Mouse (Mus musculus) liver, embryonic 13.5 days (tissue): ENCODE data around the gene Nav2. TPM values are rescaled to one million over a fixed set of nuclear protein-coding genes. Genes with fewer than 3 reads are reported as not detected.

Source experiments
- ATAC-seq: fragments of 200-750 bp; cut with Nextera tagmentation; 2 replicates; pipeline ENCODE4 v1.8.0; 2017; ENCODE audit warnings: low read depth, mild to moderate bottlenecking, moderate number of reproducible peaks, moderate library complexity
- DNase-seq: peaks from one replicate; pipeline ENCODE4 v3.0.0; 2022
- H3K27ac ChIP-seq: fragments of 300-500 bp; sonication (generic); 2 replicates; pipeline ENCODE4 v1.5.1; 2015; ENCODE audit warnings: moderate library complexity, mild to moderate bottlenecking, inconsistent platforms
- H3K27me3 ChIP-seq: fragments of 300-500 bp; sonication (generic); 2 replicates; pipeline ENCODE4 v1.6.1; 2015; ENCODE audit warnings: mild to moderate bottlenecking, inconsistent platforms
- H3K36me3 ChIP-seq: fragments of 300-500 bp; sonication (generic); 2 replicates; pipeline ENCODE4 v1.6.1; 2015; ENCODE audit warnings: mild to moderate bottlenecking, inconsistent platforms
- H3K4me1 ChIP-seq: fragments of 300-500 bp; sonication (generic); replicated peaks from 2 replicates; pipeline ENCODE4 v1.6.1; 2015; ENCODE audit warnings: inconsistent platforms
- H3K4me2 ChIP-seq: fragments of 300-500 bp; sonication (generic); 2 replicates; pipeline ENCODE4 v1.6.1; 2015; ENCODE audit warnings: inconsistent platforms, mild to moderate bottlenecking, moderate library complexity
- H3K4me3 ChIP-seq: fragments of 300-500 bp; sonication (generic); replicated peaks from 2 replicates; pipeline ENCODE4 v1.5.1; 2015; ENCODE audit warnings: mild to moderate bottlenecking, inconsistent platforms
- H3K9ac ChIP-seq: fragments of 300-500 bp; sonication (generic); 2 replicates; pipeline ENCODE4 v1.6.1; 2015; ENCODE audit warnings: mild to moderate bottlenecking, inconsistent platforms
- H3K9me3 ChIP-seq: fragments of 300-500 bp; sonication (generic); replicated peaks from 2 replicates; pipeline ENCODE4 v1.6.1; 2016; ENCODE audit warnings: inconsistent platforms
- WGBS: fragments of 180-500 bp; shearing (Covaris S2); methylation state at CpG from one replicate; pipeline ENCODE4 v1.1.7; 2015; ENCODE audit not compliant: insufficient replicate concordance; 5-methylcytosine and 5-hydroxymethylcytosine counted together
- polyA plus RNA-seq: library from polyadenylated mRNA; unstranded; fragments of >200 nt; fragmentation: Nextera tagmentation; extraction: Ambion mirVana; gene quantifications from 2 replicates; pipeline ENCODE4 v1.2.1, GENCODE M21; 2015

Gene Nav2
- polyA plus RNA-seq, 1 experiment from 2014 or later = 1.8 TPM

DNA sequence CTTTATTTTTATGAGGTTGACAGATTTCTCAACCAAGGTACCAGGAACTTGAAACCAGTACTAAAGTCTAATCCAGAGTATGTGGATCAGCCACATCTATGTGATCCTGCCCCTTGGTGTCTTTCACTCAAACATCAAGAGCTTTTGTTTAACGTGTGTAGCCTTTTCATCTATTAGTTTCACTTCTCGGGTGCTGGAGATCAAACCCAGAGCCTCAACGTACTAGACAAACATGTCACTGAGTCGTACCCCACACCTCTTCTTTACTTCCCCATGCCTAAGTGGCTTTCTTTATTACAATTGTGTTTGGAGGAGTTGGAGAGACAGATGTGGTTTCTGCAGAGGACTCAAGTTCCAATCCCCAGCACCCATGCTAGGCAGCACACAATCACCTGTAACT lies 512.7 kb downstream of the Nav2 start:
- no peak overlapping the region for H3K9ac ChIP-seq
- no peaks in the 10 kb centered on the region for H3K4me1 ChIP-seq
- H3K4me3 ChIP-seq = no peak overlapping the region
- no peak for ATAC-seq
- no peak overlapping the region for H3K27ac ChIP-seq
- 55% methylated on average over 4 of the region's 4 CpGs for WGBS
- no peaks in the 10 kb centered on the region for H3K36me3 ChIP-seq
- no peak overlapping the region for H3K4me2 ChIP-seq
- no peaks in the 10 kb centered on the region for H3K9me3 ChIP-seq
- H3K27me3 ChIP-seq = no peaks in the 10 kb centered on the region
- DNase-seq = no peak

DNA sequence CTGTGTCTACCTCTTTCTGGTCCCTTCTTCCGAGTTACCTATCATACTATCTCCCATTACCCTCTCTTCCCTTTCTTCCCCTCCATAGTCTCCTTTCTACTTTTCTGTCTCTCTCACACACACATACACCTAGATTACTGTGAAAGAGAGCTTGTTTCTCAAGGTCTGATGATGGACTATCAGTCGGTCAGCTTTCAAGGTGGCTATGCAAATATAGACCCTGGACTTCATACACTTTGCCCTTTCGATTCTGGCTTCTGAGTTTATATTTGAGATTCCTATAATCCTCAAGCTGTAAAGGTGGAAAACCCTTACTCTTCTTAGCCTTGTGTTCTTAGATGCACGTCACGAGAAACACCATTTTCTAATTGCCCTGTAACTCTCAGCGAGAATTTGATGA lies 515.4 kb downstream of the Nav2 start:
- no peak overlapping the region for H3K9ac ChIP-seq
- no peaks in the 10 kb centered on the region for H3K4me1 ChIP-seq
- H3K36me3 ChIP-seq = no peaks in the 10 kb centered on the region
- no peak overlapping the region for H3K4me3 ChIP-seq
- no peak overlapping the region for H3K4me2 ChIP-seq
- ATAC-seq = no peak
- H3K27ac ChIP-seq = no peak overlapping the region
- 62% methylated on average over 6 of the region's 6 CpGs for WGBS
- no peaks in the 10 kb centered on the region for H3K27me3 ChIP-seq
- DNase-seq = no peak
- H3K9me3 ChIP-seq = no peaks in the 10 kb centered on the region

DNA sequence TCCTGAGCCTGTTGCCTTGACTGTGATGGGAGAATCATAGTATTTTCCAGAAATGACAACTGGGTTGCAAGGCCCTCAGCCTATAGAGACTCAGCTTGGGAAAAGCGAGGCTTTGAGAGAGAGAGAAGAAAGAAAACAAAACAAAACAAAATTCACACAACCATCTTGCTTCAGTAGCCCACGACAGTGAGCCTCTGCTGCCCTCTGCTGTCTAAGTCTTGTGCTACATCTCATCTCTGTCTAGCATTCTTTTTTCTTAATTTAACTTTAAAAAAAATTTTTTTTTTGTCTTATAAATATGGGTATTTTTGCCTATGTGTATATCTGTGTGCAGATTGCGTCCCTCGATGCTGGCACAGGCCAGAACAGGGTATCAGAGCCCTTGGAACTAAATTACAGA lies 517.5 kb downstream of the Nav2 start:
- no peaks in the 10 kb centered on the region for H3K27me3 ChIP-seq
- H3K4me3 ChIP-seq = no peak overlapping the region
- H3K9me3 ChIP-seq = no peaks in the 10 kb centered on the region
- ATAC-seq (no peak), DNase-seq (no peak)
- no peaks in the 10 kb centered on the region for H3K4me1 ChIP-seq
- WGBS = 13% methylated on average over 4 of the region's 4 CpGs
- H3K9ac ChIP-seq = no peak overlapping the region
- H3K4me2 ChIP-seq = no peak overlapping the region
- no peak overlapping the region for H3K27ac ChIP-seq
- no peaks in the 10 kb centered on the region for H3K36me3 ChIP-seq

DNA sequence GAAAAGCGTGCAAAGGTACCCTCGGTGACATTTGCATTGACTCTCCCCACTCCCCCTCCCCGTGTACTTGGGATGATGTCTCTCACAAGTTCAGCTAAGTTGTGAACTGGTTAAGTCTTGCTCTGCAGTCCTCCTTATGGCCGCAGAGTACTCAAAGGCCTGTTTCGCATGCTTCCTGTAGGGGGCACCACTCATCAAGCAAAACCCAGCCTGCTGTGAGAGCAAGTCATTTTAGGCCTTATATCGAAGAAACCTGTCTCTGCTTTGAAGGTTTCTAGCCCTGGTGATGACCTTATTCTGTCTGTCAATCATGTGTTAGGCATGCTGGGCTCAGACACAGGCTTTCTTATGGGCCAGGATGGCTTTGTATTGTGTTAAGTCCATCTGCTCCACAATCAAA lies 519.3 kb downstream of the Nav2 start:
- Histone ChIP-seq H3K9ac (no peak overlapping the region), H3K27ac (no peak overlapping the region), H3K9me3 (no peaks in the 10 kb centered on the region), H3K4me2 (no peak overlapping the region), H3K4me3 (no peak overlapping the region), H3K36me3 (no peaks in the 10 kb centered on the region), H3K4me1 (no peaks in the 10 kb centered on the region), H3K27me3 (no peaks in the 10 kb centered on the region)
- DNase-seq = no peak
- ATAC-seq = no peak
- 25% methylated on average over 6 of the region's 6 CpGs for WGBS

DNA sequence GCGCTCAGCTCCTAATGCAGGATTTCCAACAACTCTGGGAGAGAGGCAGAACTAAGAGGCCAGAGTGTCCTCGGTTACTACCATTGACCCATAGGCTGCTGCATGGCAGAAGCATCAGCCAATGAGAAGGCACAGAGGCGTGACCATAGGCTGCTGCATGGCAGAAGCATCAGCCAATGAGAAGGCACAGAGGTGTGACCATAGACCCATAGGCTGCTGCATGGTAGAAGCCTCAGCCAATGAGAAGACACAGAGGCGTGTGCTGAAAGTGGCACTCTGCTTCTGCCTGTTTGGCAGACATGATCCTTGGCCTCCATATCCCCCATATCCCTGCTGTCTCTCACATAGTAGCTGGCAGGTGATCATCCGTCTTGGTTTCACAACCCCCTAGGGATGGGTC lies 520.4 kb downstream of the Nav2 start:
- Histone ChIP-seq H3K4me2 (no peak overlapping the region), H3K9ac (no peak overlapping the region), H3K36me3 (no peaks in the 10 kb centered on the region), H3K4me1 (no peaks in the 10 kb centered on the region), H3K27me3 (no peaks in the 10 kb centered on the region), H3K9me3 (no peaks in the 10 kb centered on the region), H3K4me3 (no peak overlapping the region), H3K27ac (no peak overlapping the region)
- WGBS = 59% methylated on average over 5 of the region's 5 CpGs
- peak; percentile 82 for ATAC-seq
- DNase-seq = peak; percentile 5

DNA sequence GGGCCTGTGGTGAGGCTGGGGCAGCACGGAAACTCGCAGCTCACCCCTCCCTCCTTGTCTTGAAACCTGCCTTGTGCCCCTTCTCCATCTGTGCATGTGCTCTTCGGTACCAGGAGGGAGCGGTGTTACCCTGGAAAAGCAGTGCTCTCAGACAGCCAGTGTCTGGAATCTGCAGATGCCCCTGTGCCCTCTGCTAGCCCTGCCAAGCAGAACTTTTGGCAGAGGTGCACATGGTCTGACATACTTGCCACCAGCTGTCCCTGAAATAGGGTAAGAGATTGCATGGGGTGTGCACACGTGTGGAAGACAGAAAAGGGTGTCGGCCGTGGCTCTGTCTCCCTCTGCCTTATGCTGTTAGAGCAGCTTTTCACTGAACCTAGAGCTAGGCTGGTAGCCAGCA lies 522.3 kb downstream of the Nav2 start:
- Histone ChIP-seq H3K27me3 (no peaks in the 10 kb centered on the region), H3K4me1 (no peaks in the 10 kb centered on the region), H3K36me3 (no peaks in the 10 kb centered on the region), H3K4me3 (no peak overlapping the region), H3K9me3 (no peaks in the 10 kb centered on the region), H3K27ac (no peak overlapping the region), H3K9ac (no peak overlapping the region), H3K4me2 (no peak overlapping the region)
- ATAC-seq (no peak), DNase-seq (no peak)
- WGBS = 70% methylated on average over 7 of the region's 7 CpGs

DNA sequence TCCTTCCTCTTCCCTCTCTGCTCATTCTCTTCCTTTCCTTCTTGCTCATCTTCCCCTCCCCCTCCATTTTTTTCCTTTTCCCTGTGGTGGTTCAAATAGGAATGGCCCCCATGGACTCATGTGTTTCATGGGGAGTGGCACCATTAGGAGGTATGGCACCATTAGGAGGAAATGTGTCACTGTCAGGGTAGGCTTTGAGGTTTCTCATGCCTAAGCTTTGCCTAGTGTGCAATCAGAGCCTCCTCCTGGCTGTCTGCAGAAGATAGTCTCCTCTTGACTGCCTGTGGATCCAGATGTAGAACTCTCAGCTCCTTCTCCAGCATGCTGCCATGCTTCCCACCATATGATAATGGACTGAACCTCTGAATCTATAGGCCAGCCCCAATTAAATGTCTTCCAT lies 525.4 kb downstream of the Nav2 start:
- H3K9me3 ChIP-seq = no peaks in the 10 kb centered on the region
- DNase-seq (no peak), ATAC-seq (no peak)
- no peak overlapping the region for H3K9ac ChIP-seq
- H3K36me3 ChIP-seq = no peaks in the 10 kb centered on the region
- no peaks in the 10 kb centered on the region for H3K27me3 ChIP-seq
- H3K27ac ChIP-seq = no peak overlapping the region
- H3K4me1 ChIP-seq = peaks cover 4% of the 10 kb centered on the region; the same call in 1 of the 2 replicates
- no peak overlapping the region for H3K4me3 ChIP-seq
- no peak overlapping the region for H3K4me2 ChIP-seq

DNA sequence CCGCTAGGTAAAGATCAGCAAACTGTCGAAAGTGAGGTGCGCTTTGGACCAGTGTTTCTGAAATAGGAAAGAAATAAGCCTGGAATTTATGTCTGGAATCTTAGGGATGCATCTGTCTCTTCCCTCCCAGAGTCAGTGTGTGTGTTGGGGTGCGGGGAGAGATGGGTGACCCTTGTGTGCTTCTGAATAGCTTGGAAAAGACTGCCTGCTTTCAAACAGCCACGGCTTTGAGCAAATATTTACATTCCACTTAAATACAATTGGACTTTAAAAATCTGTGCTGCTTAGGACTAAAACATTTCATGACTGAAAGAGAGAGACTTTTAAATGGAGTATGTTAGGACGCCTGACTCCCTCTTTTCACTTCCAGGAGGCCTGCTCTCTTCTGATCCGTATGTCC lies 528.0 kb downstream of the Nav2 start:
- no peak overlapping the region for H3K27ac ChIP-seq
- WGBS = 54% methylated on average over 7 of the region's 7 CpGs

DNA sequence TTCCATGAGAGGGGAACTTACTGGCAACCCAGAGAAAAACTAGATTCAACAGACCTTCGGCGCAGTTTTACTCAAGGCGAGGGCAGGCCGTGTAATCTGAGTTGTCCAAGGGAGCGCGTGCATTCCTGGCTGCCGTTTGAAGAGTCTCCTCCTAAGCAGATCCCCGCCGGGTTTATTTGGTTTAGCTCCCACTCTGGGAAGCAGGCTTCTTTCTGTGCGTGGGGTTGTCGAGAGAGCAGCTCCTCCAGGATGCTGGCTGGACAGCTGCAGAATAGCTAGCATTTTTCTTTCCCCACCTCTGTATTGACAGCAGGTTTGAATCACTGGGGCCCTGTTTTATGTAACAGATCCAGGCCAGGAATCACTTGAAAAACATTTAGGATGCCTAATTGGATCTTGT lies 529.4 kb downstream of the Nav2 start:
- Histone ChIP-seq H3K4me2 (no peak overlapping the region), H3K4me1 (peaks cover 4% of the 10 kb centered on the region; the same call in 1 of the 2 replicates), H3K27me3 (no peaks in the 10 kb centered on the region), H3K4me3 (no peak overlapping the region), H3K9ac (no peak overlapping the region), H3K9me3 (no peaks in the 10 kb centered on the region), H3K27ac (no peak overlapping the region), H3K36me3 (no peaks in the 10 kb centered on the region)
- ATAC-seq (no peak), DNase-seq (no peak)
- WGBS = 69% methylated on average over 11 of the region's 11 CpGs

More for the DNA sequence above, 528.0 kb downstream of the Nav2 start:
- Histone ChIP-seq H3K4me3 (no peak overlapping the region), H3K9me3 (no peaks in the 10 kb centered on the region), H3K4me2 (no peak overlapping the region), H3K4me1 (peaks cover 4% of the 10 kb centered on the region; the same call in 1 of the 2 replicates), H3K9ac (no peak overlapping the region), H3K27me3 (no peaks in the 10 kb centered on the region), H3K36me3 (no peaks in the 10 kb centered on the region)
- peak; percentile 57; the same call in 1 of the 2 replicates for ATAC-seq
- DNase-seq = no peak

DNA sequence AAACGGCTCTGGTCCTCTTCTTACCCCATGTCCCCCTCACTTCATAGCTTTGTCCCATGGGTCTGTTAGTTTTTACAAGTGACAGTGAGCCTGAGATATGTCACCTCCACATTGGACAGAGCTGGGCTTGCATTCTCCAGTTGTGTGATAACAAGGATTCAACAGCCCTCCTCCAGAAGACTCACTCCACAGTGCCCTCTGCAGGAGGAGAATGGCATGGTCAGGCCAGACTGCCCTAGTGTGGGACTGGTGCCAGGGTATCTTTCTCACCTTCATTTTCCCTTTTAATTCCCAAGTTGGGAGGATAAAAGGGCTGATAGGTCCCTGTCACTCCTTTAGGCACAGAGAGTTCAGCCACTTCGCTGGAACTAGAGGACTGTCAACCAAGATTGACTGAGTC lies 530.6 kb downstream of the Nav2 start:
- H3K9ac ChIP-seq = no peak overlapping the region
- WGBS = 49% methylated on average over 2 of the region's 2 CpGs
- no peaks in the 10 kb centered on the region for H3K27me3 ChIP-seq
- no peak overlapping the region for H3K27ac ChIP-seq
- ATAC-seq = no peak
- H3K4me3 ChIP-seq = no peak overlapping the region
- no peaks in the 10 kb centered on the region for H3K9me3 ChIP-seq
- no peak overlapping the region for H3K4me2 ChIP-seq
- no peaks in the 10 kb centered on the region for H3K36me3 ChIP-seq
- H3K4me1 ChIP-seq = peaks cover 4% of the 10 kb centered on the region; the same call in 1 of the 2 replicates
- no peak for DNase-seq

DNA sequence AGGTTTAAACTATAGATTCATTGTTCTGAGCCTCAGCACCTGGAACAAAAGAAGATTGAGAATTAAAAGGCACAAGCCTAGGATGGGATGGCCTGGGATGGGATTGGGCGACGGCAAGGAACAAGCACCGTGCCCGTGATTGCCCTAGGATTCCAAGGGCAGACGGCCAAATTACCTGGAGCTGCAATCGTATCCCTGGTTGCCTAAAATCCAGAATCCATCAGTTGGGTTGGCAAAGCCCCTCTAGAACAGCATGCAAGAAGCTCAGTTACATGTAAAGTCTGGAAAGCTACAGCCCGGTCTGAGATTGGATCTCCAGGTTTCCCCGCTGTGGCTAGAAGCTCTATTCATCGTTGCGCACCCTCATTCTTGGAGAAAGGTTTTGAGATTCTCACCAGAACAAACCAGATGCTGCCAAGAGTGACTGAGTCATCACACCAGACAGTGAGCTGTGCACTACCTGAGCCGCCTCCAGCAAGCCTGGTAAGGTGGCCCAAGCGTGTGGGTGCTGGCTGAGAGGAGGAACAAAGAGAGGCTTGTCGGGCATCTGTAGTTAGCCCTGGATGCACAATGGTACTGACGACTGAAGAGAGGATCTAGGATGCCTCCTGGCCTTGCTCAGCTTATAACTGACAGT lies 531.9 kb downstream of the Nav2 start:
- 79% methylated on average over 14 of the region's 14 CpGs for WGBS
- Histone ChIP-seq H3K4me1 (peaks cover 4% of the 10 kb centered on the region; the same call in 1 of the 2 replicates), H3K9ac (no peak overlapping the region), H3K4me3 (no peak overlapping the region), H3K9me3 (no peaks in the 10 kb centered on the region), H3K27ac (no peak overlapping the region), H3K4me2 (no peak overlapping the region), H3K36me3 (no peaks in the 10 kb centered on the region), H3K27me3 (no peaks in the 10 kb centered on the region)
- ATAC-seq (no peak), DNase-seq (no peak)

DNA sequence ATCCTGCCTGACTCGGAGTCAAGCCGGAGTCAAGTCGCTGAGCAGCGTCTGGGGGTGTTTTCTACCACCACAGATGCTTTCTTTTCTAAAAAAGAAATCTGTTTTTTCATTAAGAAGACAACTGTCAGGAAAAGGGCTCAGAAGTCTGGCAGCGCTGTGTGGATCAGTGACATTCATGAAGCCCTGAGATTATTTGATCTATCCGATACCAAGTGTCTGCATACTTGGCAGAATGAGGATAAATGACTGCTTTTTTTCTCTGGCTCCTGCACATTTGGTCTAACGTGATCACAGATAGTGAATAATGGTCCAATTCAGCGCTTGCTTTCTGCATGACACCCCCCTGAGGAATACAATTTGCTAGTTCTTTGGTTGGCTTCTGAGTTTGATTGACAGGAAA lies 533.7 kb downstream of the Nav2 start:
- no peak for ATAC-seq

More for the DNA sequence above, 533.7 kb downstream of the Nav2 start:
- DNase-seq = no peak
- H3K9ac ChIP-seq = no peak overlapping the region
- H3K4me2 ChIP-seq = no peak overlapping the region
- H3K4me3 ChIP-seq = no peak overlapping the region
- WGBS = 74% methylated on average over 8 of the region's 8 CpGs
- H3K27ac ChIP-seq = no peak overlapping the region
- no peaks in the 10 kb centered on the region for H3K9me3 ChIP-seq
- no peaks in the 10 kb centered on the region for H3K36me3 ChIP-seq
- no peaks in the 10 kb centered on the region; the same call in 1 of the 2 replicates for H3K4me1 ChIP-seq
- H3K27me3 ChIP-seq = no peaks in the 10 kb centered on the region
